Mouse (Mus musculus): ENCODE results near the gene Jph4. TPM values are rescaled to one million over a fixed set of nuclear protein-coding genes. Genes with fewer than 3 reads are reported as not detected.

Jph4 gene
- polyA plus RNA-seq, 1 experiment from 2014 or later = 37.4 TPM

DNA sequence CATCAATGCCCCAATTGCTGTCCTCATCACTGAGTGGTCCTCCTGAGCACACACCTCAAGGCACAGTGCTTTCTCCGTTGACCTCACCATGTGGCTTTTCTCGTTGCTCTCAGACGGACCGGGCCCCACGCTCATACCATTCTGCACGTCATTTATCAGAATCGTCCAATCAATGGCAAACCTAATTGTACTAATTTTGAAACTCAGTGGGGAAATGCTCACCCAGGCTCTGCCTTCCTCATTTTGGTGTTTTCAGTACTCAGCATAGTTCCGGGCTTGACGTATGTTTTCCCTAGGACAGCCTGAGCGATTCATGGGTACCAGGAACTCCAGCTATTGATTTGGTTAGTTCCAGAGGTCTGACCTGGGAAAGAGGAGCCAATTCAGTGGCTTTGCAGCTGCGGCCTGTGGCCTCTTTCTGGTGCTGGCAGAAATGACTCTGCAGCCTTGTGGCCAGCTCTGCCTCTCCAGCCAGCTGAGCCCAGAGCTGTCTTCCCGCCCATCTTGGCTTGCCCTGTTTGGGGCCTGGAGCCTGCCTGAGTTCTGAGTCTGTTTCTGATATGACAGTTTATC is 30.2 kb upstream of the Jph4 start:
- Histone ChIP-seq H3K27me3 (no peaks in the 10 kb centered on the region), H3K4me1 (0 out of 2 replicates have a peak, but pooled peaks cover 3% of the 10 kb centered on the region), H3K4me2 (replicated peaks) (no peak overlapping the region), H3K36me3 (no peaks in the 10 kb centered on the region), H3K27ac (replicated peaks) (no peak overlapping the region), H3K9me3 (no peaks in the 10 kb centered on the region), H3K4me3 (no peak overlapping the region), H3K9ac (replicated peaks) (no peak overlapping the region)
- no peak for ATAC-seq (replicated peaks)
- WGBS = 88% methylated on average over 12 of the region's 12 CpGs

DNA sequence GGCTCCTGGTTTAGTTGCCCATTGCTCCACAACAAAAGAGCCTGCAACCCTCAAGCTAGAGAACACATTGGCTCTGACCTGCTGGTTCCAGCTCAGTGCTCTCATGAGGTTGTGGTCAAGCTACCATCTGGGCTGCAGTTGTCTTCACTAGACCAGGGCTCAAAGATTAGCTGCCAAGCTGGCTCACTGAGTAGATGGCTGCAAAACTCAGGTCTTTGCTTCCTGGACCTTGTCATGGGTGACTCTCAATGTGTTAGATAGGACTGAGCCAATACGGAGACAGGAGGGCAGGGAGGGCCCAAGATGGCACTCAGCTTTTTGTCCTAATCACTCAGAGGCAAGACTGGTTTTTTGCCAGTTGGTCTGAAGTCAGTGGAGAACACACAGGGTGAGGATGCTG is 29.6 kb upstream of the Jph4 start:
- no peak overlapping the region for H3K4me3 ChIP-seq
- ATAC-seq (replicated peaks) = no peak
- no peak overlapping the region for H3K9ac ChIP-seq (replicated peaks)
- no peak overlapping the region for H3K4me2 ChIP-seq (replicated peaks)
- 0 out of 2 replicates have a peak, but pooled peaks cover 3% of the 10 kb centered on the region for H3K4me1 ChIP-seq
- H3K9me3 ChIP-seq = no peaks in the 10 kb centered on the region
- H3K36me3 ChIP-seq = no peaks in the 10 kb centered on the region
- no peaks in the 10 kb centered on the region for H3K27me3 ChIP-seq
- no peak overlapping the region for H3K27ac ChIP-seq (replicated peaks)
- 85% methylated on average over 1 of the region's 1 CpGs for WGBS

DNA sequence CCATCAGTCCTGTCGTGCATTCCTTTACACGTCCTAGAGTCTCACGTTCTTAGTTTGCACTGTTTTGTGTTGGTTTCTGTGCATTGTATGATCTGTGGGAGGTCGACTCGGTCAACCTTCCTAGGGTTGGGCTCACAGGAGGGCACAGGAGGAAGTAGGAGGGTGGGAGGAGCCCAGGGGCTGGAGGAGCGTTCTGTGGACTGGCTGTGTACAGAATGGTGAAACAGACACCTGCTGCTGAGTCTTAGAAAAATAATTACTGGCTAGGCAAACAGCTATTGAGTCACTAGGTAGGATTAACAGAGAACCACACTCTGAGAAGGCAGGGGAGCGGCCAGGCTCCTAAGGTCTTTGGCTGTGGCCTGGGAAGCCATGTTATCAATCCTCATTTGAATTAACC is 22.6 kb upstream of the Jph4 start:
- ATAC-seq (replicated peaks) = no peak
- H3K4me3 ChIP-seq = no peak overlapping the region
- no peak overlapping the region for H3K9ac ChIP-seq (replicated peaks)
- no peak overlapping the region for H3K4me2 ChIP-seq (replicated peaks)
- no peak overlapping the region for H3K27ac ChIP-seq (replicated peaks)
- H3K27me3 ChIP-seq = no peaks in the 10 kb centered on the region
- H3K4me1 ChIP-seq = no peaks in the 10 kb centered on the region
- no peaks in the 10 kb centered on the region for H3K36me3 ChIP-seq
- WGBS = 33% methylated on average over 7 of the region's 7 CpGs
- H3K9me3 ChIP-seq = no peaks in the 10 kb centered on the region

DNA sequence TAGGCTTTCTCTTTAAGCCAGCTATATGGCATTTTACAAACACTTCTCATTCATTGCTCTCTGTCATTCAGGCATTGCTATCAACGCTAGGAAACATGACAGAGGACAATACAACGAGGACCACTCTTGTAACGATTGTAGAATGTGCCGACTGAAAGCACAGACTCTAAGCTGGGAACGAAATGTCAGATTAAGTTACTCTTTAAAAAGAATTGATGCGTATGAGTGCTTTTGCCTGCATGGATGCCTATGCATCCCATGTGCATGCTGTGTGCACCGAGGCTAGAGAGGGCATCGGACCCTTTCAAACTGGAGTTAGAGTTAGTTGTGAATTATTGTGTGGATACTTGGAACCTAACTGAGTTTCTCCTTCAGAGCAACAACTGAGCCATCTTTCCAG is 18.9 kb upstream of the Jph4 start:
- Histone ChIP-seq H3K9me3 (no peaks in the 10 kb centered on the region), H3K4me3 (no peak overlapping the region), H3K27ac (replicated peaks) (no peak overlapping the region), H3K36me3 (no peaks in the 10 kb centered on the region), H3K4me2 (replicated peaks) (no peak overlapping the region), H3K9ac (replicated peaks) (no peak overlapping the region), H3K27me3 (no peaks in the 10 kb centered on the region), H3K4me1 (no peaks in the 10 kb centered on the region)
- WGBS = 55% methylated on average over 8 of the region's 8 CpGs
- no peak for ATAC-seq (replicated peaks)

DNA sequence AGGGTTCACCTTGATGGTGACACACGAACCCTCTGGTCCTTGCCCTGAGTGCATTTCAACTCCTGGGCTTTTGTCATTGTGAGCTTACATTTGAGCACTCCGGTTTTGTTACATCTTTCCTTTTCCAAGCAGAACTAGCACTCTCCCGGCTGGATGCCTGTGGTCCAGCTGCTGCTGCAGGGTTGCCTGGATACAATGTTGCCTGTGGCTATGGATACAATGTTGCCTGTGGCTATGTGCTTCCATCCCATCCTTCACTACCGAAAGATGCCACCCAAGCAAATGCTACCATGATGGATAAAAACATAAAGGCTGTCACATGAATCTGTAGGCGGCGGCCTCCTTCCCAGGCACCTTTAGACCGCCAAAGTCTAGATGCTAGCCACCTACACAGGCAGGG is 9.8 kb upstream of the Jph4 start:
- no peak overlapping the region for H3K4me2 ChIP-seq (replicated peaks)
- no peaks in the 10 kb centered on the region for H3K36me3 ChIP-seq
- H3K4me1 ChIP-seq = peaks cover 12% of the 10 kb centered on the region
- no peaks in the 10 kb centered on the region for H3K27me3 ChIP-seq
- H3K9me3 ChIP-seq = no peaks in the 10 kb centered on the region
- 78% methylated on average over 7 of the region's 7 CpGs for WGBS
- no peak for ATAC-seq (replicated peaks)
- H3K27ac ChIP-seq (replicated peaks) = no peak overlapping the region
- no peak overlapping the region for H3K9ac ChIP-seq (replicated peaks)
- no peak overlapping the region for H3K4me3 ChIP-seq

DNA sequence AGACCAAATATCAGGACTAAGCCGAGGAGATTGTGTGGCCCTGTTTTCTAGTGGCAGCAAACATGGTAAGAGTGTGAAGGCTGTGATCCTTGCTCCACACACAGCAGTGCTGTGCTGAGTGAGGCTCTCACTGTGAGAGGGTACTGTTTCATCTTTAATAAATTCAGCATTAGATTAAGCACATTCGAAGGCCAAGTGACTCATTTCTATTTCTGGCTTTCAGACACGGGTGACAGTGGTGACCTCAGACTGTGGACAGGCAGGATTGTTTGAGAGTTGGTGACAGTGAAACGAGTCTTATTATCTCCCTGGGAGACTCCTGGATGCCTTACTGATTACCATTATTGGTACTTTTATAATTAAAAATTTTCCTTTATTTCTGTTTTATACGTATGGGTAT is 9.0 kb upstream of the Jph4 start:
- 89% methylated on average over 5 of the region's 5 CpGs for WGBS
- H3K9ac ChIP-seq (replicated peaks) = no peak overlapping the region
- no peaks in the 10 kb centered on the region for H3K9me3 ChIP-seq

DNA sequence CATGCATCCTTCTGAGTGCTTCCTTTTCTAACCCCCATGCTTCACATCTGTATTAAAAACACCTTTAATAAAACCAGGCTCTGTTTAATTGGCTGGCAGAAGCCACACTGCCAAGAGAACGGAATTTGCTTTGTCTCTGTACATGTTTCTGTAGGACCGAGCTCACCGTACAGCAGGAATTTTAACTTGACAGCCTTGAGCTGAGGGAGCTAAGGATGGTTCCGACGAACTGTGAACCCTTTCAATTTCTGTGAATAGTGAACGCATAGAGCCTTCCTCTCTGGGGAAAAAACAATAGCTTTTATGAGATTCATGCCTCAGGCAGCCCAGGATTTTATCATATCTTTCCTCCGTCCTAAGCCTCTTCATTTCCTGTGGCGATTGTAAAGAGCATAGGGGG is 5.6 kb upstream of the Jph4 start:
- Histone ChIP-seq H3K9ac (replicated peaks) (peak overlapping the region; percentile 30; the same call in 1 of the 2 replicates), H3K4me3 (no peak overlapping the region), H3K9me3 (no peaks in the 10 kb centered on the region), H3K4me1 (peaks cover 14% of the 10 kb centered on the region), H3K27ac (replicated peaks) (peak overlapping the region; percentile 60), H3K27me3 (no peaks in the 10 kb centered on the region), H3K4me2 (replicated peaks) (peak overlapping the region; percentile 17; the same call in 1 of the 2 replicates), H3K36me3 (no peaks in the 10 kb centered on the region)
- peak; percentile 7; the same call in 1 of the 2 replicates for ATAC-seq (replicated peaks)
- 16% methylated on average over 8 of the region's 8 CpGs for WGBS

More for the DNA sequence above, 9.0 kb upstream of the Jph4 start:
- no peak for ATAC-seq (replicated peaks)
- H3K4me2 ChIP-seq (replicated peaks) = no peak overlapping the region
- H3K4me1 ChIP-seq = peaks cover 12% of the 10 kb centered on the region
- H3K4me3 ChIP-seq = no peak overlapping the region
- no peaks in the 10 kb centered on the region for H3K36me3 ChIP-seq
- no peak overlapping the region for H3K27ac ChIP-seq (replicated peaks)
- H3K27me3 ChIP-seq = no peaks in the 10 kb centered on the region

DNA sequence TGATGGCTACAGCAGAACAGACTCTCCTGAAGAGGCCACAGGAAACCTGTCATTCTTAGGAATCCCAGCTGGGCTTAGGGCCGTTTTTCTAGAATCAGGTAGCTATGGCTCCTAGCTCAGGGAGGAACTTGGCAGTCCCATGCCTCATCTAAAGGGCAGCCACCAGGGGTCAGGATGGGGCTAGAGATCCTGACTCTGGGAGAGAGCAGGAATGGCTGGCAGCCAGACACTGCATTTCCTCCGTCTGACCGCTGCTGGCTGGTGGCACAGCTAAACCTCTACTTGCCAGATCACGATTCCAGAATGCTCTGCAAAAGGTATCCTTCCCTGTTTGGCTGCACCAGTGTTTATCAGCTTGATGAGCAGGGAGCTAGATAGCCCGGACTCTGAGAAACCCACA is 5.2 kb upstream of the Jph4 start:
- no peak overlapping the region for H3K4me3 ChIP-seq
- H3K27ac ChIP-seq (replicated peaks) = peak overlapping the region; percentile 60
- 4% methylated on average over 5 of the region's 5 CpGs for WGBS
- no peaks in the 10 kb centered on the region for H3K9me3 ChIP-seq
- peaks cover 18% of the 10 kb centered on the region for H3K4me1 ChIP-seq
- no peaks in the 10 kb centered on the region for H3K36me3 ChIP-seq
- H3K4me2 ChIP-seq (replicated peaks) = peak overlapping the region; percentile 17; the same call in 1 of the 2 replicates
- ATAC-seq (replicated peaks) = peak; percentile 71
- no peaks in the 10 kb centered on the region for H3K27me3 ChIP-seq
- H3K9ac ChIP-seq (replicated peaks) = peak overlapping the region; percentile 30; the same call in 1 of the 2 replicates

DNA sequence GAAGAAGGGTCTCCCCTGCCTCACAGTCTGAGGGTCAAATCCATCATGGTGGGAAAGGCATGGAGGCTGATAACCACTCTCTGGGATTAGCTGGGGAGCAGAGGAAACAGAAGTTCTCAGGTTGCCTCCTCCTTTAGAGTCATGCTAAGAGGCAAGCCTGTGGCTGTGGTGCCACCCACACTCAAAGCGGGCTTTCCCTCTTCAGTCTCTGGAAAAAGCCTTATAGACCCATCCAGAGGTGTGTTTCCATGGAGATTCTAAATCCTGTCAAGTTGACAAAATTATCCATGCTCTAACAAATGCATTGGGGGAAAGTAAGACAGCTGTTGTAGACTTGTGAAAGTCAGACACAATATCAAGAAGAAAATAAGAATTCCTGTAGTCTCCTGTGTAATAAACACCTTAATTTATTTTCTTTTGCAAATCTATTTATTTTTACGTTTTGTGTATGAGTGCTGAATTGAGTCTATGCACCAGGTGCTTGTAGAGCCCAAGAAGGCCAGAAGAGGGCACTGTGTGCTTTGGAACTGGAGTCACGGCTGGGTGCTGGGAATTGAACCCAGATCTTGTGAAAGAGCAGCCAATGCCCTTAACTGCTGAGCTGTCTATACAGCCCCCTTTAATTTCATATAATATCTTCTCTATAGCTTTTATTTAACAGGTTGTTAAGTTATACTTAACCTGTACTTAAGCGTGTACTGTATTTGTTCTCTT is 2.8 kb upstream of the Jph4 start:
- WGBS = 70% methylated on average over 4 of the region's 4 CpGs

DNA sequence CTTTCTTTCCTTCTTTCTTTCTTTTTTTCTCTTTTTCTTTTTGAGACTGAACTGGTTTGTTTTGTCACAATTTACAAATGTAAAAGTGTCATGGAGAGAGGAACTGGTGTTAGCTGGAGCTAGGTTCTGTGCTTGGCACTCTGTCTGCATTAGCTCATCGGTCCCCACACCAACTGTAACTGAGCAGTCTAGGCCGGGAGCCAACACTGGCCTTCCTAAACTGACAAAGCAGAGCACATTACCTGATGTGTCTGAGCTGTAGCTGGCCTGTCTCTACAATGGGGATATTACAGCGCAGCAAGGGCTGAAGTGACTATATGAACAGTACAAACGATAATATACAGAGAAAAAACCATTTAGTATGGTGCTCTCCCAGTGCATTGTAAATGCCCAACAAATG is 2.1 kb upstream of the Jph4 start:
- H3K9ac ChIP-seq (replicated peaks) = no peak overlapping the region
- 0 out of 2 replicates have a peak, but pooled peaks cover under 1% of the 10 kb centered on the region for H3K36me3 ChIP-seq
- no peak overlapping the region for H3K4me2 ChIP-seq (replicated peaks)
- 0 out of 2 replicates have a peak, but pooled peaks cover 3% of the 10 kb centered on the region for H3K27me3 ChIP-seq
- no peak overlapping the region for H3K27ac ChIP-seq (replicated peaks)
- H3K9me3 ChIP-seq = no peaks in the 10 kb centered on the region
- H3K4me3 ChIP-seq = no peak overlapping the region
- WGBS = 56% methylated on average over 4 of the region's 4 CpGs
- H3K4me1 ChIP-seq = peaks cover 34% of the 10 kb centered on the region
- no peak for ATAC-seq (replicated peaks)

More for the DNA sequence above, 2.8 kb upstream of the Jph4 start:
- H3K4me1 ChIP-seq = peaks cover 27% of the 10 kb centered on the region
- no peak for ATAC-seq (replicated peaks)
- H3K27ac ChIP-seq (replicated peaks) = no peak overlapping the region
- no peaks in the 10 kb centered on the region for H3K27me3 ChIP-seq
- no peak overlapping the region for H3K4me2 ChIP-seq (replicated peaks)
- H3K4me3 ChIP-seq = no peak overlapping the region
- no peaks in the 10 kb centered on the region for H3K9me3 ChIP-seq
- no peaks in the 10 kb centered on the region for H3K36me3 ChIP-seq
- H3K9ac ChIP-seq (replicated peaks) = no peak overlapping the region

DNA sequence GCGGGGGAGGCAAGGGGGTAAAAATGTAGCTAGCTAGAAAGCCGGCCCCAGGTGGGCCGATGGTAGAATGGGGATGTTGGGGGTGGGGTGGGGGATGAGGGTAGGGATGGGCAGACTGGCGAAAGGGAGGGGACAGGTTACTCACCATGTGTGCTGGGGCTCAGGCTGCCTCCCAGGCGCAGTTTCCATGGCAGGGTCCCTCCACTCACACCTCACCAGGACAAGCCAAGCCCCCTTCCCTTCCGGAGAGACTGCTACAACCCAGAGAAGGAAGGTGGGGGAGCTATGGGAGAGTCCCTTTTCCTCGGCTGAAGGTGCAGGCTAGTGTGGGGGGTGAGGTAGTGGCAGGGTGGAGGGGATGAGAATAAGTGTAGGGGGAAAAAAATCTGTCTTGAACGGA is 889 bp downstream of the Jph4 start:
- Histone ChIP-seq H3K4me1 (peaks cover 50% of the 10 kb centered on the region), H3K36me3 (peaks cover 8% of the 10 kb centered on the region; the same call in 1 of the 2 replicates), H3K4me2 (replicated peaks) (peak overlapping the region; percentile 82), H3K9ac (replicated peaks) (peak overlapping the region; percentile 75), H3K9me3 (no peaks in the 10 kb centered on the region), H3K27me3 (0 out of 2 replicates have a peak, but pooled peaks cover 9% of the 10 kb centered on the region), H3K4me3 (peak overlapping the region; percentile 70), H3K27ac (replicated peaks) (peak overlapping the region; percentile 97)
- WGBS = 0% methylated on average over 8 of the region's 8 CpGs
- peak; percentile 44 for ATAC-seq (replicated peaks)
